Comparison of ENCODE assay signal across 8 mouse cellular contexts in genomic region chr3:108295379-108296219, GRCm38 (mm10). TPM values are rescaled to one million over a fixed set of nuclear protein-coding genes. Genes with fewer than 3 reads are reported as not detected.
DNase-seq lines count a peak whose midpoint lies in the region; ATAC-seq lines count a peak whose summit lies in the region.

No protein-coding gene starts in this region.

- no peaks in the 10 kb centered on the region for H3K27me3 ChIP-seq in forebrain, embryonic 16.5 days (replicated peaks; ENCODE audit: control insufficient read depth, insufficient read depth, low read length)

- 15% methylated on average over 14 of the region's 14 CpGs for WGBS in forebrain, embryonic 16.5 days

- H3K4me2 ChIP-seq in forebrain, embryonic 16.5 days (ENCODE audit: low read length), result peak overlapping the region; percentile 41

- peak; percentile 30 for ATAC-seq in forebrain, embryonic 16.5 days
- ATAC-seq in hematopoietic stem cell, adult 5-6 weeks (replicated peaks in 1 of 2; ENCODE audit: insufficient read depth in 1 of 2, low FRiP score in 2 of 2, low TSS enrichment in 1 of 2, low read depth in 1 of 2, poor library complexity in 2 of 2, severe bottlenecking in 2 of 2), result peak; percentile 54 to 63; a peak in 2 of 4 replicates
- ATAC-seq in megakaryocyte-erythroid progenitor cell, adult 5-6 weeks (replicated peaks; ENCODE audit: low FRiP score, low TSS enrichment, poor library complexity, severe bottlenecking), result 0 out of 2 replicates have a peak, but pooled peaks have one; percentile 19

- no peaks in the 10 kb centered on the region for H3K36me3 ChIP-seq in forebrain, embryonic 16.5 days (ENCODE audit: control insufficient read depth, insufficient read depth)

- peak overlapping the region; percentile 79 for H3K27ac ChIP-seq in forebrain, embryonic 16.5 days (ENCODE audit: low read length)

- intact Hi-C loops in left cerebral cortex, postnatal 25 days (cut with DNase I), result loop anchor here (5.0 kb wide), 1 partner anchor 62 kb away; no protein-coding TSS in a partner anchor

- no peaks in the 10 kb centered on the region for H3K9me3 ChIP-seq in forebrain, embryonic 16.5 days (ENCODE audit: control insufficient read depth, low read length)

- H3K4me3 ChIP-seq in forebrain, embryonic 16.5 days (replicated peaks; ENCODE audit: low read length), result peak overlapping the region; percentile 3; the same call in 1 of the 2 replicates

- DNase-seq in adrenal gland, adult 2 months, result peak; percentile 50
- no peak for DNase-seq in adrenal gland, postnatal 4 days (ENCODE audit: low spot score in 2 of 2)
- peak; percentile 69 for DNase-seq in cerebellum, adult 18-20 months
- peak; percentile 73 to 75 for DNase-seq in left cerebral cortex, postnatal 25 days (ENCODE audit: low spot score in 2 of 2)
- no peak for DNase-seq in urinary bladder, postnatal 10 days (ENCODE audit: low spot score)

- peaks cover 61% of the 10 kb centered on the region for H3K4me1 ChIP-seq in forebrain, embryonic 16.5 days (replicated peaks; ENCODE audit: control insufficient read depth, insufficient read depth, low read length)

- peak overlapping the region; percentile 2; the same call in 1 of the 2 replicates for H3K9ac ChIP-seq in forebrain, embryonic 16.5 days (replicated peaks; ENCODE audit: low read depth, low read length)

RNA-seq across cellular contexts. Expression of gene Sort1, which starts 11.7 kb away (rescaled TPM):
- 10 to 100 TPM; 37.9 to 57.3 TPM for total RNA-seq in adrenal gland, adult 2 months (2021)
- 19.7 and 27.8 TPM in 2 replicates for polyA plus RNA-seq in adrenal gland, adult 2 months (2012; rRNA removed)
- total RNA-seq in adrenal gland, postnatal 4 days (2021), result 10 to 100 TPM; 31.7 to 32.5 TPM
- polyA plus RNA-seq in forebrain, embryonic 16.5 days (2015; fragmentation: Nextera tagmentation; extraction: Ambion mirVana), result 19.5 and 22.6 TPM in 2 replicates
- total RNA-seq in hematopoietic stem cell, adult 5-6 weeks (2017), result 26.6 and 37.3 TPM in 2 replicates
- total RNA-seq in left cerebral cortex, postnatal 25 days (2021), result 100 to 1,000 TPM; 293 to 302 TPM
- 4.5 and 7.6 TPM in 2 replicates for total RNA-seq in megakaryocyte-erythroid progenitor cell, adult 5-6 weeks (2014; fragmentation: Nextera tagmentation)
- 5.8 and 7.7 TPM in 2 replicates for total RNA-seq in megakaryocyte-erythroid progenitor cell, adult 5-6 weeks (2017)

RNA-seq across cellular contexts. Expression of gene Psma5, which starts 38.9 kb away (rescaled TPM):
- total RNA-seq in adrenal gland, adult 2 months (2021), result 10 to 100 TPM; 74.4 to 87.2 TPM
- polyA plus RNA-seq in adrenal gland, adult 2 months (2012; rRNA removed), result 13.3 and 13.4 TPM in 2 replicates
- 100 to 1,000 TPM in 1 of 2 experiments, 10 to 100 TPM in 1; 99.9 to 102 TPM for total RNA-seq in adrenal gland, postnatal 4 days (2021)
- polyA plus RNA-seq in forebrain, embryonic 16.5 days (2015; fragmentation: Nextera tagmentation; extraction: Ambion mirVana), result 265 and 266 TPM in 2 replicates
- 194 and 263 TPM in 2 replicates for total RNA-seq in hematopoietic stem cell, adult 5-6 weeks (2017)
- total RNA-seq in left cerebral cortex, postnatal 25 days (2021), result 10 to 100 TPM; 73.8 to 88.5 TPM
- 223 and 248 TPM in 2 replicates for total RNA-seq in megakaryocyte-erythroid progenitor cell, adult 5-6 weeks (2014; fragmentation: Nextera tagmentation)
- 358 and 414 TPM in 2 replicates for total RNA-seq in megakaryocyte-erythroid progenitor cell, adult 5-6 weeks (2017)

Comparison
In these comparisons a context has a peak if more than half of its experiments do, and no peak if none do; other contexts are left out.
1. DNase-seq: peak in adrenal gland, adult 2 months (single experiment), cerebellum, adult 18-20 months (2 of 2) and left cerebral cortex, postnatal 25 days (2 of 2); none in adrenal gland, postnatal 4 days (0 of 2) and urinary bladder, postnatal 10 days (single experiment).
2. Peak in every context shown above with its lines, with median percentiles within 50 percentile points of each other: ATAC-seq.